In the genomic region with DNA sequence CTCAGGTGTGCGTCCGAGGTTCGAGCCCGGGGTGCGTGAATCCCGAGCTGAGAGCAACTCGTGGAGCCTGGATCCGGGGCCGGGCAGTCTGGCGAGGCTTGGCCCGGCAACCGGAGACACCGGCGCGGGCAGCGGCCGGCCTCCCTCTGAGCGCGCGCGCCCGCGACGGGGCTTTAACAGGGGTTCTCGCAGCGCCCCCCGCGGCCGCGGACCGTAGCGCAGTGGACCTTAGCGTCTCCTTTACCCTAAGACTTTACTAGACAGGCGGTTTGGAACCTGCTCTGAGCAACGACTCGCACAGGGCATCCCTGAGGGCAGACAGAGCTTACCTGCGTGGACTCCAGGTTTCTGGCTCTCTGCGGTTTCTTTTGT, we compare ENCODE assay signal across 8 mouse cellular contexts. TPM values are rescaled to one million over a fixed set of nuclear protein-coding genes. Genes with fewer than 3 reads are reported as not detected.
DNase-seq lines count a peak whose midpoint lies in the region; TF ChIP-seq lines count a peak whose summit lies in the region.

A gene (minus strand): TSS at position 167 of the 372 bp plus-strand sequence.

- DNase-seq in ES-E14 (ENCODE audit: low read depth, low spot score) = peak; percentile 62
- peak; percentile 9 for DNase-seq in cerebellum, adult 9-11 months
- peak; percentile 53 to 78 for DNase-seq in frontal cortex, postnatal 10 days (ENCODE audit: low spot score in 2 of 2)
- DNase-seq in hindbrain, embryonic 10.5 days (ENCODE audit: low spot score) = peak; percentile 87
- peak; percentile 26 to 74 for DNase-seq in layer of hippocampus, adult 8-10 months (ENCODE audit: low spot score in 2 of 2)
- peak; percentile 78 for DNase-seq in lung, adult 2 months
- DNase-seq in ovary, adult 18-20 months (ENCODE audit: low spot score) = peak; percentile 61
- peak; percentile 88 for DNase-seq in thymus, adult 2 months

- H3K27me3 ChIP-seq in hindbrain, embryonic 10.5 days (ENCODE audit: insufficient read depth, poor library complexity, severe bottlenecking) = peaks cover 49% of the 10 kb centered on the region
- H3K27me3 ChIP-seq in thymus, adult 2 months (ENCODE audit: control insufficient read depth, insufficient read depth, low read length) = no peaks in the 10 kb centered on the region; the same call in 1 of the 2 replicates

- peaks cover 0 to 2% of the 10 kb centered on the region in 2 experiments; a peak in 1 of 4 replicates for H3K4me1 ChIP-seq in ES-E14 (ENCODE audit: control insufficient read depth in 2 of 2, insufficient read depth in 2 of 2, low read length in 2 of 2, poor library complexity in 1 of 2)
- H3K4me1 ChIP-seq in hindbrain, embryonic 10.5 days (replicated peaks) = peaks cover 15% of the 10 kb centered on the region; the same call in 1 of the 2 replicates
- no peaks in the 10 kb centered on the region for H3K4me1 ChIP-seq in lung, adult 2 months (ENCODE audit: control insufficient read depth, insufficient read depth, low read length)
- peaks cover 5% of the 10 kb centered on the region for H3K4me1 ChIP-seq in thymus, adult 2 months (replicated peaks; ENCODE audit: control insufficient read depth, insufficient read depth, low read length)

- H3K9me3 ChIP-seq in ES-E14 (ENCODE audit: control insufficient read depth, insufficient read depth, low read depth, low read length) = no peaks in the 10 kb centered on the region
- H3K9me3 ChIP-seq in hindbrain, embryonic 10.5 days = no peaks in the 10 kb centered on the region

- peak within 1 kb of the TSS; percentile 77 to 86 for H3K4me3 ChIP-seq in ES-E14 (ENCODE audit: insufficient read depth in 1 of 2, low read depth in 1 of 2, low read length in 2 of 2, poor library complexity in 1 of 2, severe bottlenecking in 1 of 2)
- H3K4me3 ChIP-seq in hindbrain, embryonic 10.5 days = peak within 1 kb of the TSS; percentile 77
- H3K4me3 ChIP-seq in lung, adult 2 months (replicated peaks; ENCODE audit: extremely low read depth, low read depth, low read length) = peak within 1 kb of the TSS; percentile 75
- H3K4me3 ChIP-seq in thymus, adult 2 months (ENCODE audit: control insufficient read depth, insufficient read depth, low read length) = peak within 1 kb of the TSS; percentile 55

- H3K36me3 ChIP-seq in ES-E14 (ENCODE audit: control insufficient read depth, insufficient read depth, low read length, poor library complexity, severe bottlenecking) = no peaks in the 10 kb centered on the region
- no peaks in the 10 kb centered on the region for H3K36me3 ChIP-seq in hindbrain, embryonic 10.5 days
- no peaks in the 10 kb centered on the region for H3K36me3 ChIP-seq in thymus, adult 2 months (ENCODE audit: control insufficient read depth, insufficient read depth, low read length)

- TF ChIP-seq CTCF in lung, adult 2 months (IDR thresholded peaks at IDR 0.05; ENCODE audit: insufficient read depth, low read length) = peak; percentile 46
- peak; percentile 93 for TF ChIP-seq CTCF in thymus, adult 2 months (IDR thresholded peaks at IDR 0.05; ENCODE audit: borderline replicate concordance, control insufficient read depth, extremely low read depth, insufficient read depth, low read length, poor library complexity)

- WGBS in hindbrain, embryonic 10.5 days = 1% methylated on average over 38 of the region's 38 CpGs
- WGBS in lung, adult 2 months = under 1% methylated on average over 38 of the region's 38 CpGs
- WGBS in thymus, adult 2 months = under 1% methylated on average over 38 of the region's 38 CpGs

- in situ Hi-C loops in ES-E14 (cut with MboI; ENCODE audit: low sequenced_read_pairs in 2 of 2, unreplicated experiment in 2 of 2) = no loop called here

- TF ChIP-seq POLR2A in lung, adult 2 months (IDR thresholded peaks at IDR 0.05; ENCODE audit: borderline replicate concordance, extremely low read depth, low read depth, low read length) = peak; percentile 54; the same call in 1 of the 2 replicates
- TF ChIP-seq POLR2A in thymus, adult 2 months (IDR thresholded peaks at IDR 0.05; ENCODE audit: control insufficient read depth, extremely low read depth, insufficient read depth, low read length, poor library complexity) = no peak

- H3K27ac ChIP-seq in ES-E14 (ENCODE audit: insufficient read depth, low read depth, low read length, poor library complexity, severe bottlenecking) = no peak within 1 kb of the TSS
- H3K27ac ChIP-seq in hindbrain, embryonic 10.5 days = peak within 1 kb of the TSS; percentile 87
- no peak within 1 kb of the TSS for H3K27ac ChIP-seq in thymus, adult 2 months (ENCODE audit: control insufficient read depth, insufficient read depth, low read length)

- H3K9ac ChIP-seq in ES-E14 (ENCODE audit: insufficient read depth, low read depth, low read length, poor library complexity, severe bottlenecking) = peak within 1 kb of the TSS; percentile 75

TF ChIP-seq in ES-E14, 5 proteins besides CTCF, POLR2A, EP300 and RAD21:
- TF ChIP-seq ZC3H11A (IDR thresholded peaks at IDR 0.05; ENCODE audit: borderline replicate concordance, low read depth, low read length) (no peak), HCFC1 (IDR thresholded peaks at IDR 0.05; ENCODE audit: borderline replicate concordance, insufficient read depth, low read length) (0 out of 2 replicates have a peak, but pooled peaks have one; percentile 15)

RNA-seq across cellular contexts. Expression of the gene that starts here (rescaled TPM):
- total RNA-seq in ES-E14 (2012; rRNA removed) = 1.8 and 2.6 TPM in 2 replicates
- 15.8 and 18.1 TPM in 2 replicates for polyA plus RNA-seq in hindbrain, embryonic 10.5 days (2016; fragmentation: Nextera tagmentation; extraction: Ambion mirVana)
- total RNA-seq in layer of hippocampus, adult 8-10 months (2022) = 10 to 100 TPM in 1 of 4 experiments, 1 to 10 TPM in 3; 6.1 to 12.0 (median 7.5) TPM
- polyA plus RNA-seq in lung, adult 2 months (2012; rRNA removed) = 12.1 and 14.2 TPM in 2 replicates
- 4.4 and 4.7 TPM in 2 replicates for polyA plus RNA-seq in thymus, adult 2 months (2012; rRNA removed)

Comparison
In these comparisons a context has a peak if more than half of its experiments do, and no peak if none do; other contexts are left out.
1. DNase-seq: peak in every context shown above with its lines; median percentile 88 in thymus, adult 2 months; 87 in hindbrain, embryonic 10.5 days; 78 in lung, adult 2 months; 66 in frontal cortex, postnatal 10 days; 62 in ES-E14; 61 in ovary, adult 18-20 months; 50 in layer of hippocampus, adult 8-10 months; 9 in cerebellum, adult 9-11 months.